Mouse (Mus musculus) MEL (cell line): ENCODE results near the gene Nmb. TPM values are rescaled to one million over a fixed set of nuclear protein-coding genes. Genes with fewer than 3 reads are reported as not detected.

ENCODE experiments used
- DNase-seq: peaks from one replicate; pipeline ENCODE4 v3.0.0; 2011; ENCODE audit warnings: low read depth, low spot score
- H3K27ac ChIP-seq: 2 replicates; pipeline ENCODE4 v1.5.1; 2012; ENCODE audit warnings: low read depth, mild to moderate bottlenecking, control low read depth, low read length, moderate library complexity; ENCODE audit not compliant: control insufficient read depth
- H3K27me3 ChIP-seq, 2 experiments: fragments of 150-350 bp in 1 of 2; sonication (generic) in 1 of 2; 2 replicates each; pipeline ENCODE4 v1.6.1; 2012; ENCODE audit warnings: low read length in 2 of 2, mild to moderate bottlenecking in 2 of 2, improper control_type of control experiment in 1 of 2, moderate library complexity in 1 of 2; ENCODE audit not compliant: insufficient read depth in 2 of 2, control insufficient read depth in 1 of 2
- H3K36me3 ChIP-seq, 2 experiments: 2 replicates each; pipeline ENCODE4 v1.6.1; 2012 to 2014; ENCODE audit warnings: low read length in 2 of 2, improper control_type of control experiment in 1 of 2, inconsistent platforms in 1 of 2, mild to moderate bottlenecking in 1 of 2; ENCODE audit not compliant: insufficient read depth in 2 of 2, control insufficient read depth in 1 of 2
- H3K4me1 ChIP-seq, 2 experiments: fragments of 150-350 bp in 1 of 2; sonication (generic) in 1 of 2; 2 replicates each; pipeline ENCODE4 v1.6.1; 2012; ENCODE audit warnings: low read length in 2 of 2, improper control_type of control experiment in 1 of 2, mild to moderate bottlenecking in 1 of 2; ENCODE audit not compliant: insufficient read depth in 2 of 2, control insufficient read depth in 1 of 2
- H3K4me3 ChIP-seq, 2 experiments: fragments of 150-350 bp in 1 of 2; sonication (generic) in 1 of 2; 2 replicates each; pipeline ENCODE4 v1.5.1; 2012; ENCODE audit warnings: low read depth in 2 of 2, low read length in 2 of 2, mild to moderate bottlenecking in 2 of 2, moderate library complexity in 2 of 2, control low read depth in 1 of 2, improper control_type of control experiment in 1 of 2; ENCODE audit not compliant: control insufficient read depth in 1 of 2, insufficient read depth in 1 of 2
- H3K79me2 ChIP-seq: 2 replicates; pipeline ENCODE4 v1.6.1; 2012; ENCODE audit warnings: mild to moderate bottlenecking, low read length, moderate library complexity; ENCODE audit not compliant: control insufficient read depth, poor library complexity, insufficient read depth
- H3K9ac ChIP-seq: 2 replicates; pipeline ENCODE4 v1.6.1; 2012; ENCODE audit warnings: low read depth, mild to moderate bottlenecking, control low read depth, low read length, moderate library complexity; ENCODE audit not compliant: control insufficient read depth, poor library complexity, severe bottlenecking
- H3K9me3 ChIP-seq: fragments of 150-350 bp; sonication (generic); replicated peaks from 2 replicates; pipeline ENCODE4 v1.6.1; 2012; ENCODE audit warnings: mild to moderate bottlenecking, low read length, improper control_type of control experiment, moderate library complexity; ENCODE audit not compliant: insufficient read depth
- CTCF ChIP-seq, 3 experiments: IDR thresholded peaks in 2 of 3; conservative IDR thresholded peaks in 1 of 3; 2 replicates each; pipeline ENCODE4 v1.5.1; 2011 to 2012; ENCODE audit warnings: low read length in 3 of 3, low read depth in 2 of 3, mild to moderate bottlenecking in 2 of 3, improper control_type of control experiment in 1 of 3, inconsistent platforms in 1 of 3, mixed read lengths in 1 of 3, moderate library complexity in 1 of 3; ENCODE audit not compliant: control insufficient read depth in 1 of 3, insufficient read depth in 1 of 3, poor library complexity in 1 of 3, severe bottlenecking in 1 of 3
- E2F4 ChIP-seq: IDR thresholded peaks from 2 replicates; pipeline ENCODE4 v1.6.1; 2011; ENCODE audit warnings: low read depth, low read length, improper control_type of control experiment, borderline replicate concordance
- ETS1 ChIP-seq: IDR thresholded peaks from 2 replicates; pipeline ENCODE4 v1.6.1; 2012; ENCODE audit warnings: low read depth, mild to moderate bottlenecking, inconsistent platforms, low read length, improper control_type of control experiment, moderate library complexity
- GABPA ChIP-seq: IDR thresholded peaks from 2 replicates; pipeline ENCODE4 v1.6.1; 2012; ENCODE audit warnings: low read depth, mild to moderate bottlenecking, inconsistent platforms, low read length, improper control_type of control experiment, moderate library complexity
- MYB ChIP-seq: IDR thresholded peaks from 2 replicates; pipeline ENCODE4 v1.6.1; 2011; ENCODE audit warnings: mild to moderate bottlenecking, low read depth, low read length, improper control_type of control experiment
- MYC ChIP-seq: IDR thresholded peaks from 2 replicates; pipeline ENCODE4 v1.6.1; 2011; ENCODE audit warnings: low read depth, mild to moderate bottlenecking, low read length, improper control_type of control experiment, moderate library complexity
- NELFE ChIP-seq: IDR thresholded peaks from 2 replicates; pipeline ENCODE4 v1.6.1; 2011; ENCODE audit warnings: low read depth, low read length, improper control_type of control experiment
- POLR2AphosphoS2 ChIP-seq: IDR thresholded peaks from 2 replicates; pipeline ENCODE4 v1.6.1; 2011; ENCODE audit warnings: low read length, improper control_type of control experiment
- SIN3A ChIP-seq: IDR thresholded peaks from 2 replicates; pipeline ENCODE4 v1.6.1; 2012; ENCODE audit warnings: low read length, improper control_type of control experiment, inconsistent platforms
- TAL1 ChIP-seq: IDR thresholded peaks from 2 replicates; pipeline ENCODE4 v1.6.1; 2012; ENCODE audit warnings: mild to moderate bottlenecking, inconsistent platforms, low read length, moderate library complexity, mixed read lengths
- TBP ChIP-seq: IDR thresholded peaks from 2 replicates; pipeline ENCODE4 v1.8.0; 2011; ENCODE audit warnings: low read depth, low read length, improper control_type of control experiment
- ZKSCAN1 ChIP-seq: IDR thresholded peaks from 2 replicates; pipeline ENCODE4 v1.6.1; 2012; ENCODE audit warnings: low read depth, mild to moderate bottlenecking, inconsistent platforms, low read length, improper control_type of control experiment, moderate library complexity
- ZMIZ1 ChIP-seq: IDR thresholded peaks from 2 replicates; pipeline ENCODE4 v1.6.1; 2012; ENCODE audit warnings: low read depth, mild to moderate bottlenecking, inconsistent platforms, low read length, improper control_type of control experiment, moderate library complexity
- ZNF384 ChIP-seq: IDR thresholded peaks from 2 replicates; pipeline ENCODE4 v1.6.1; 2012; ENCODE audit warnings: low read depth, mild to moderate bottlenecking, inconsistent platforms, low read length, improper control_type of control experiment
- polyA plus RNA-seq, 2 experiments: library from polyadenylated mRNA; stranded (reverse) in 1 of 2; unstranded in 1 of 2; fragments of >175 nt in 1 of 2; fragments of >200 nt in 1 of 2; gene quantifications; 2 replicates each; pipeline versions ENCODE4 v1.2.1 to v1.2.4; 2012; ENCODE audit warnings: low replicate concordance in 2 of 2, low read depth in 1 of 2; ENCODE audit not compliant: insufficient read length in 2 of 2, insufficient read depth in 1 of 2, missing spikeins in 1 of 2
- total RNA-seq: library from RNA; depleted of rRNA; stranded (reverse); fragments of 300-350 nt; gene quantifications from 2 replicates; pipeline ENCODE4 v1.2.3, GENCODE M21; 2012

The Nmb gene
- total and polyA plus RNA-seq, 3 experiments = 4.4 to 4.6 TPM; not detected in 1

- Histone ChIP-seq H3K79me2 (no peaks in the 10 kb centered on the region), H3K36me3 (no peaks in the 10 kb centered on the region), H3K27ac (no peak overlapping the region), H3K9ac (no peak overlapping the region), H3K27me3 (no peaks in the 10 kb centered on the region), H3K4me3 (no peak overlapping the region), H3K9me3 (no peaks in the 10 kb centered on the region), H3K4me1 (no peaks in the 10 kb centered on the region)
- TF ChIP-seq ETS1 (no peak), TBP (no peak), NELFE (no peak), CTCF (IDR thresholded peaks at IDR 0.05 in 2 of 3, conservative IDR thresholded peaks at IDR 0.05 in 1 of 3; ENCODE audit: control insufficient read depth in 1 of 3, insufficient read depth in 1 of 3, low read depth in 2 of 3, low read length in 3 of 3, poor library complexity in 1 of 3, severe bottlenecking in 1 of 3) (peak; percentile 13 to 30 (median 20); a peak in 2 of 6 replicates)
- no peak for DNase-seq
Observed at GRCm38 (mm10) chr7:80873631-80874030, 31.2 kb downstream of the Nmb start.

DNA sequence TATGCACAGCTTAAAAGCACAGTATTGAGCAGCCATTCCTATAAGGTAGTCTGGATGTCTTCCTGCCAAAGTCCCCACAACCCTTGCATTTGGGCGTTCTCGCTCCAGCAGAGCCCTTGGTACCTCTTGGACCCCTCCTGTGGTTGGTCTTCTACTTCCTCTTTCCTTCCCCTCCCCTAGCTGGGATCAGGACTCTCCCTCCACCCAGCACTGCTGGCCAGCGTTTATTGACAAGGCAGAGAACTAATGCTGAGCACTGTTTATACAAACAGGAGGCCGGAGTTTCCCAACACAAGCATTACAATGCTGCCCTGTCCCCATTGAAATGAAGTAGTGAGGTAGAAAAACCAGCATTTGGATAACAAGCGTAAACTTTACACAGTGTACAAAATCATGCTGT, 31.8 kb downstream of the Nmb start:
- Histone ChIP-seq H3K9ac (no peak overlapping the region), H3K27me3 (no peaks in the 10 kb centered on the region), H3K36me3 (no peaks in the 10 kb centered on the region), H3K4me3 (no peak overlapping the region), H3K79me2 (no peaks in the 10 kb centered on the region), H3K9me3 (no peaks in the 10 kb centered on the region), H3K4me1 (no peaks in the 10 kb centered on the region), H3K27ac (no peak overlapping the region)
- TF ChIP-seq ZKSCAN1 (no peak), POLR2AphosphoS2 (no peak), TAL1 (no peak)
- no peak for DNase-seq

GRCm38 (mm10) chr7:80868686-80869085, 36.2 kb downstream of the Nmb start:
- no peak for DNase-seq
- no peaks in the 10 kb centered on the region for H3K79me2 ChIP-seq
- TF ChIP-seq MYB = no peak
- no peak for TF ChIP-seq SIN3A
- no peak for TF ChIP-seq GABPA
- no peak for TF ChIP-seq E2F4
- no peak for TF ChIP-seq ZNF384
- no peak for TF ChIP-seq ZMIZ1
- TF ChIP-seq NELFE = no peak
- TF ChIP-seq TAL1 = no peak
- no peak for TF ChIP-seq MYC
- peaks cover 13 to 24% of the 10 kb centered on the region in 2 experiments for H3K4me1 ChIP-seq
- H3K9ac ChIP-seq = no peak overlapping the region
- no peak overlapping the region for H3K27ac ChIP-seq
- no peaks in the 10 kb centered on the region for H3K27me3 ChIP-seq
- H3K4me3 ChIP-seq = no peak overlapping the region
- no peaks in the 10 kb centered on the region for H3K9me3 ChIP-seq
- peaks cover 0 to 20% of the 10 kb centered on the region in 2 experiments; a peak in 2 of 4 replicates for H3K36me3 ChIP-seq
